ENCODE assay signal across 9 mouse cellular contexts in the genomic region with DNA sequence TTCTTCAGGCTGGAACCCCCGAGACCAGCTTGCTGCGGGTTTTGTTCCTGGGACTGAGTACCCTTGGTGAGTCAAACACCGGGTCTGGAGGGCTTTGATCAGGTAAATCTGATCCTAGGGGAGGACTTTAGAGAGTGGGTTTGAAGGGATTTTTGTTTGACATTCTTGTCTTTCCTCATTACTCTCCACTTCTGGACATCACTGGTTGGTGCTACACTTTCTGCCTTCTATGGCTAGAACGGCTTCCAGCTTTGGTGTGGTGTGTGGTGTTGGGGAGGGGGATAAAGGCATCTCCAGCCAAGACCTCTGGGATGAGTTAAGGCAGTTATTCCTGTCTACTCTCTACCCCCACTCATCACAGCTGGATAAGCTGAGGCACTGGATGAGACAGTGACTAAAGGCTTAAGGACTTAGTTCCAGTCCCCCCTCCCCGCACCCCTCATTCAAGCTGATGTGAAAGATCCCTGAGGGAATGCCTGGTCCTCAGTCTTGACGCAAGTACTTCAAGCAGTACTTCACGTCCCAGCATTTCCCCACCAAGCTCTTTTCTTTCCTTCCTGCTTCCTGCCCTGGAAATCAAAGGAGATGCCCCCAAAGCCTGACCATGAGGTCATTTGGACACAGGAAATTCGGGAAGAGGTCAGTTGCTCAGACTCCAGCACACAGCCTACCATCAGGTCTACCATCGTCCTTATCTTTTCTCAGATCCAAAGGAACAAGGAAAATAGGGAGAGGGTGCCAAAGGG. TPM values are rescaled to one million over a fixed set of nuclear protein-coding genes. Genes with fewer than 3 reads are reported as not detected.
A peak's percentile ranks its signal among the peaks of the same experiment; 100 is the strongest.
DNase-seq lines count a peak whose midpoint lies in the region; ATAC-seq and TF ChIP-seq lines count a peak whose summit lies in the region.
"Had no signal": no experiment of that assay in that cellular context is flagged by ENCODE, and none has a peak within 500 bp of the region (broad histone marks: within the 10 kb centered on the region; RNA-seq: fewer than 3 reads in every experiment).

No protein-coding gene starts in this region.

- peaks cover 31% of the 10 kb centered on the region for H3K27me3 ChIP-seq in forebrain, postnatal 0 days (ENCODE audit: insufficient read depth, low read length)
- H3K27me3 ChIP-seq in kidney, adult 2 months (replicated peaks; ENCODE audit: control insufficient read depth, insufficient read depth, low read length) = no peaks in the 10 kb centered on the region
- no peaks in the 10 kb centered on the region for H3K27me3 ChIP-seq in lung, postnatal 0 days (replicated peaks; ENCODE audit: insufficient read depth, low read length)

- peak overlapping the region; percentile 48 to 55 for H3K4me3 ChIP-seq in ES-E14 (ENCODE audit: insufficient read depth in 1 of 2, low read depth in 1 of 2, low read length in 2 of 2, poor library complexity in 1 of 2, severe bottlenecking in 1 of 2)
- H3K4me3 ChIP-seq in forebrain, postnatal 0 days (ENCODE audit: low read depth, low read length) = peak overlapping the region; percentile 18; the same call in 1 of the 2 replicates
- peak overlapping the region; percentile 67 for H3K4me3 ChIP-seq in kidney, adult 2 months (ENCODE audit: insufficient read depth, low read depth, low read length)
- peak overlapping the region; percentile 51 for H3K4me3 ChIP-seq in lung, postnatal 0 days (ENCODE audit: low read depth, low read length)
- H3K4me3 ChIP-seq: myocyte had no signal

- H3K4me2 ChIP-seq in forebrain, postnatal 0 days (ENCODE audit: low read depth) = no peak overlapping the region
- peak overlapping the region; percentile 70 for H3K4me2 ChIP-seq in lung, postnatal 0 days (replicated peaks; ENCODE audit: low read depth, low read length)

- no peak for DNase-seq in ES-E14 (ENCODE audit: low read depth, low spot score)
- no peak for DNase-seq in forebrain, postnatal 0 days
- peak; percentile 67 for DNase-seq in kidney, adult 2 months
- DNase-seq in lung, postnatal 0 days (ENCODE audit: low spot score) = peak; percentile 79
- no peak for DNase-seq in cerebellum, postnatal 14 days
- no peak for DNase-seq in frontal cortex, postnatal 36 days (ENCODE audit: low spot score in 2 of 2)
- DNase-seq in gastrocnemius, postnatal 10 days = no peak
- DNase-seq in left cerebral cortex, adult 8-10 months (ENCODE audit: low spot score in 2 of 2) = no peak

- no peak overlapping the region for H3K9ac ChIP-seq in ES-E14 (ENCODE audit: insufficient read depth, low read depth, low read length, poor library complexity, severe bottlenecking)
- no peak overlapping the region for H3K9ac ChIP-seq in forebrain, postnatal 0 days
- peak overlapping the region; percentile 47 for H3K9ac ChIP-seq in lung, postnatal 0 days (replicated peaks; ENCODE audit: low read depth)

- TF ChIP-seq CTCF in forebrain, postnatal 0 days (IDR thresholded peaks at IDR 0.05; ENCODE audit: low read depth) = no peak
- TF ChIP-seq CTCF in kidney, adult 2 months (conservative IDR thresholded peaks at IDR 0.05; ENCODE audit: insufficient read depth, insufficient read length, low read depth, low read length) = no peak
- no peak for TF ChIP-seq CTCF in lung, postnatal 0 days (IDR thresholded peaks at IDR 0.05)

- no peak for ATAC-seq in forebrain, postnatal 0 days
- peak; percentile 9; the same call in 1 of the 2 replicates for ATAC-seq in lung, postnatal 0 days

- peaks cover 2 to 18% of the 10 kb centered on the region in 2 experiments; a peak in 2 of 4 replicates for H3K4me1 ChIP-seq in ES-E14 (ENCODE audit: control insufficient read depth in 2 of 2, insufficient read depth in 2 of 2, low read length in 2 of 2, poor library complexity in 1 of 2)
- no peaks in the 10 kb centered on the region for H3K4me1 ChIP-seq in forebrain, postnatal 0 days (ENCODE audit: insufficient read depth)
- H3K4me1 ChIP-seq in kidney, adult 2 months (ENCODE audit: control insufficient read depth, insufficient read depth, low read length) = no peaks in the 10 kb centered on the region; the same call in 1 of the 2 replicates
- H3K4me1 ChIP-seq in lung, postnatal 0 days (ENCODE audit: insufficient read depth, low read depth, low read length) = peaks cover 8% of the 10 kb centered on the region

- H3K9me3 ChIP-seq in ES-E14 (ENCODE audit: control insufficient read depth, insufficient read depth, low read depth, low read length) = no peaks in the 10 kb centered on the region
- no peaks in the 10 kb centered on the region for H3K9me3 ChIP-seq in forebrain, postnatal 0 days (ENCODE audit: low read length)
- H3K9me3 ChIP-seq in lung, postnatal 0 days (ENCODE audit: low read length) = no peaks in the 10 kb centered on the region

- WGBS in forebrain, postnatal 0 days = 39% methylated on average over 9 of the region's 9 CpGs
- 46% methylated on average over 9 of the region's 9 CpGs for WGBS in kidney, adult 2 months
- 27% methylated on average over 9 of the region's 9 CpGs for WGBS in lung, postnatal 0 days

- TF ChIP-seq EP300 in lung, postnatal 0 days (IDR thresholded peaks at IDR 0.05) = peak; percentile 96

- peaks cover 5% of the 10 kb centered on the region for H3K36me3 ChIP-seq in ES-E14 (ENCODE audit: control insufficient read depth, insufficient read depth, low read length, poor library complexity, severe bottlenecking)
- peaks cover 18% of the 10 kb centered on the region; the same call in 1 of the 2 replicates for H3K36me3 ChIP-seq in forebrain, postnatal 0 days (ENCODE audit: insufficient read depth)
- H3K36me3 ChIP-seq in kidney, adult 2 months (ENCODE audit: control insufficient read depth, insufficient read depth, low read length) = no peaks in the 10 kb centered on the region
- no peaks in the 10 kb centered on the region for H3K36me3 ChIP-seq in lung, postnatal 0 days (ENCODE audit: insufficient read depth, low read length)

- in situ Hi-C loops in ES-E14 (cut with MboI; ENCODE audit: low sequenced_read_pairs in 2 of 2, unreplicated experiment in 2 of 2) = no loop called here

- no peak overlapping the region for H3K27ac ChIP-seq in ES-E14 (ENCODE audit: insufficient read depth, low read depth, low read length, poor library complexity, severe bottlenecking)
- no peak overlapping the region; the same call in 1 of the 2 replicates for H3K27ac ChIP-seq in forebrain, postnatal 0 days (ENCODE audit: low read depth, low read length)
- peak overlapping the region; percentile 81 for H3K27ac ChIP-seq in kidney, adult 2 months (ENCODE audit: insufficient read depth, low read depth, low read length)
- peak overlapping the region; percentile 94 for H3K27ac ChIP-seq in lung, postnatal 0 days (ENCODE audit: low read length)

- no peak for TF ChIP-seq POLR2A in kidney, adult 2 months (IDR thresholded peaks at IDR 0.05; ENCODE audit: low read depth, low read length)

TF ChIP-seq in ES-E14, 5 proteins besides CTCF, POLR2A, EP300 and RAD21:
- TF ChIP-seq CHD2 (IDR thresholded peaks at IDR 0.05; ENCODE audit: low read depth, low read length) = no peak
- TF ChIP-seq HCFC1 (IDR thresholded peaks at IDR 0.05; ENCODE audit: borderline replicate concordance, insufficient read depth, low read length) = no peak
- TF ChIP-seq ZC3H11A (IDR thresholded peaks at IDR 0.05; ENCODE audit: borderline replicate concordance, low read depth, low read length) = no peak
- no peak for TF ChIP-seq MAFK (IDR thresholded peaks at IDR 0.05; ENCODE audit: insufficient read depth, low read depth, low read length)
- no peak for TF ChIP-seq ZNF384 (IDR thresholded peaks at IDR 0.05; ENCODE audit: low read depth, low read length)

RNA-seq across cellular contexts. Expression of a gene that starts 0.5 kb away (rescaled TPM):
- total RNA-seq in ES-E14 (2012; rRNA removed) = 6.5 and 6.9 TPM in 2 replicates
- 29.0 and 144 TPM in 2 replicates for total RNA-seq in forebrain, postnatal 0 days (2014; rRNA removed)
- polyA plus RNA-seq in forebrain, postnatal 0 days (2015; fragmentation: Nextera tagmentation; extraction: Ambion mirVana) = 36.3 and 37.3 TPM in 2 replicates
- 54.9 and 55.5 TPM in 2 replicates for polyA plus RNA-seq in kidney, adult 2 months (2012; rRNA removed)
- 256 and 260 TPM in 2 replicates for polyA plus RNA-seq in lung, postnatal 0 days (2015; fragmentation: Nextera tagmentation; extraction: Ambion mirVana)
- 10 to 100 TPM; 50.9 to 53.8 TPM for total RNA-seq in gastrocnemius, postnatal 10 days (2021)
- total RNA-seq in left cerebral cortex, adult 8-10 months (2022) = 10 to 100 TPM; 16.1 to 20.5 (median 16.6) TPM

RNA-seq across cellular contexts. Expression of a gene that starts 10.7 kb away (rescaled TPM):
- total RNA-seq in ES-E14 (2012; rRNA removed) = 4.8 and 6.7 TPM in 2 replicates
- 2.4 and 2.5 TPM in 2 replicates for total RNA-seq in forebrain, postnatal 0 days (2014; rRNA removed)
- polyA plus RNA-seq in forebrain, postnatal 0 days (2015; fragmentation: Nextera tagmentation; extraction: Ambion mirVana) = 1.2 and 1.3 TPM in 2 replicates
- polyA plus RNA-seq in kidney, adult 2 months (2012; rRNA removed) = 7.6 and 9.1 TPM in 2 replicates
- 85.6 and 94.9 TPM in 2 replicates for polyA plus RNA-seq in lung, postnatal 0 days (2015; fragmentation: Nextera tagmentation; extraction: Ambion mirVana)
- 1 to 10 TPM; 3.4 to 5.4 TPM for total RNA-seq in gastrocnemius, postnatal 10 days (2021)
- 1 to 10 TPM; 2.8 to 4.6 (median 3.8) TPM for total RNA-seq in left cerebral cortex, adult 8-10 months (2022)
- polyA plus RNA-seq: myocyte had no signal

RNA-seq across cellular contexts. Expression of a gene that starts 24.3 kb away (rescaled TPM):
- 0.40 and 0.63 TPM in 2 replicates for total RNA-seq in ES-E14 (2012; rRNA removed)
- 76.2 and 112 TPM in 2 replicates for total RNA-seq in forebrain, postnatal 0 days (2014; rRNA removed)
- polyA plus RNA-seq in forebrain, postnatal 0 days (2015; fragmentation: Nextera tagmentation; extraction: Ambion mirVana) = 152 and 176 TPM in 2 replicates
- polyA plus RNA-seq in kidney, adult 2 months (2012; rRNA removed) = 4.7 and 7.7 TPM in 2 replicates
- polyA plus RNA-seq in lung, postnatal 0 days (2015; fragmentation: Nextera tagmentation; extraction: Ambion mirVana) = 4.0 and 4.2 TPM in 2 replicates
- total RNA-seq in gastrocnemius, postnatal 10 days (2021) = 1 to 10 TPM; 2.8 to 5.1 TPM
- 1,000 to 10,000 TPM; 1,419 to 1,602 (median 1,517) TPM for total RNA-seq in left cerebral cortex, adult 8-10 months (2022)

RNA-seq across cellular contexts. Expression of a gene that starts 27.1 kb away (rescaled TPM):
- 8.5 and 13.7 TPM in 2 replicates for total RNA-seq in ES-E14 (2012; rRNA removed)
- total RNA-seq in forebrain, postnatal 0 days (2014; rRNA removed) = 9.2 and 13.8 TPM in 2 replicates
- polyA plus RNA-seq in forebrain, postnatal 0 days (2015; fragmentation: Nextera tagmentation; extraction: Ambion mirVana) = 8.9 and 13.7 TPM in 2 replicates
- 17.8 and 18.3 TPM in 2 replicates for polyA plus RNA-seq in kidney, adult 2 months (2012; rRNA removed)
- polyA plus RNA-seq in lung, postnatal 0 days (2015; fragmentation: Nextera tagmentation; extraction: Ambion mirVana) = 7.7 and 9.9 TPM in 2 replicates
- total RNA-seq in gastrocnemius, postnatal 10 days (2021) = 1 to 10 TPM; 4.0 to 4.4 TPM
- total RNA-seq in left cerebral cortex, adult 8-10 months (2022) = 10 to 100 TPM; 15.0 to 18.3 (median 16.8) TPM

RNA-seq across cellular contexts. Expression of a gene that starts 39.3 kb away (rescaled TPM):
- total RNA-seq in ES-E14 (2012; rRNA removed) = 66.9 and 81.3 TPM in 2 replicates
- 43.3 and 122 TPM in 2 replicates for total RNA-seq in forebrain, postnatal 0 days (2014; rRNA removed)
- 15.3 and 19.5 TPM in 2 replicates for polyA plus RNA-seq in forebrain, postnatal 0 days (2015; fragmentation: Nextera tagmentation; extraction: Ambion mirVana)
- 12.1 and 15.7 TPM in 2 replicates for polyA plus RNA-seq in kidney, adult 2 months (2012; rRNA removed)
- 12.1 and 12.2 TPM in 2 replicates for polyA plus RNA-seq in lung, postnatal 0 days (2015; fragmentation: Nextera tagmentation; extraction: Ambion mirVana)
- total RNA-seq in gastrocnemius, postnatal 10 days (2021) = 10 to 100 TPM in 1 of 2 experiments, 1 to 10 TPM in 1; 8.9 to 12.3 TPM
- total RNA-seq in left cerebral cortex, adult 8-10 months (2022) = 10 to 100 TPM; 19.8 to 24.6 (median 22.9) TPM

Comparison
In these comparisons a context has a peak if more than half of its experiments do, and no peak if none do; other contexts are left out.
1. DNase-seq: peak in kidney, adult 2 months (single experiment) and lung, postnatal 0 days (single experiment); none in ES-E14 (single experiment), forebrain, postnatal 0 days (single experiment), cerebellum, postnatal 14 days (0 of 2), frontal cortex, postnatal 36 days (0 of 2), gastrocnemius, postnatal 10 days (single experiment) and left cerebral cortex, adult 8-10 months (0 of 2).
2. H3K27ac ChIP-seq: peak in kidney, adult 2 months (single experiment) and lung, postnatal 0 days (single experiment); none in ES-E14 (single experiment) and forebrain, postnatal 0 days (single experiment).
3. RNA of a gene that starts 24.3 kb away (total RNA-seq): 1,419 to 1,602 TPM in left cerebral cortex, adult 8-10 months; 76.2 to 112 TPM in forebrain, postnatal 0 days, 2.8 to 5.1 TPM in gastrocnemius, postnatal 10 days and 0.40 to 0.63 TPM in ES-E14; every median in the first group is over 10 times any median in the second.
4. Peak in every context shown above with its lines, with median percentiles within 50 percentile points of each other: H3K4me3 ChIP-seq.